Mouse (Mus musculus): Measurements from ENCODE around the gene Ankrd39. TPM values are rescaled to one million over a fixed set of nuclear protein-coding genes. Genes with fewer than 3 reads are reported as not detected.

Gene Ankrd39
- total RNA-seq, 1 experiment from 2014 or later: 9.0 TPM

Other genes starting within 250 kb of the Ankrd39 start
- gene Arid5a, start 239.7 kb downstream of the Ankrd39 start, total RNA-seq (2017): 33.3 and 38.5 TPM in 2 replicates
- 47.4 and 47.8 TPM in 2 replicates for gene Kansl3, start 178.3 kb downstream of the Ankrd39 start, total RNA-seq (2017)
- gene Fer1l5, start 175.2 kb downstream of the Ankrd39 start, total RNA-seq (2017): not detected in 2 replicates
- 5.6 and 7.1 TPM in 2 replicates for gene Lman2l, start 102.2 kb downstream of the Ankrd39 start, total RNA-seq (2017)
- gene Cnnm4, start 75.8 kb downstream of the Ankrd39 start, total RNA-seq (2017): 8.7 and 9.6 TPM in 2 replicates
- 9.4 and 14.3 TPM in 2 replicates for gene Cnnm3, start 35.6 kb downstream of the Ankrd39 start, total RNA-seq (2017)
- gene Ankrd23, start 10.6 kb downstream of the Ankrd39 start, total RNA-seq (2017): 8.9 and 12.8 TPM in 2 replicates
- gene Gm42417, start 8.0 kb downstream of the Ankrd39 start, total RNA-seq (2017): 2.7 and 4.4 TPM in 2 replicates
- gene Sema4c, start 10.9 kb upstream of the Ankrd39 start, total RNA-seq (2017): 1.9 and 3.7 TPM in 2 replicates
- not detected in 2 replicates for gene Fam178b, start 135.7 kb upstream of the Ankrd39 start, total RNA-seq (2017)
- 317 and 437 TPM in 2 replicates for gene Cox5b, start 144.0 kb upstream of the Ankrd39 start, total RNA-seq (2017)
- gene 4933424G06Rik, start 162.7 kb upstream of the Ankrd39 start, total RNA-seq (2017): not detected in 2 replicates
- 45.0 and 61.4 TPM in 2 replicates for gene Actr1b, start 167.0 kb upstream of the Ankrd39 start, total RNA-seq (2017)
- gene Zap70, start 214.4 kb upstream of the Ankrd39 start, total RNA-seq (2017): 0.40 and 0.94 TPM in 2 replicates